Mouse (Mus musculus) liver, postnatal 0 days (tissue): ENCODE results near the gene Bcl9.

ENCODE experiments used
- CTCF ChIP-seq: sonication (generic); IDR thresholded peaks from 2 replicates; pipeline ENCODE4 v1.5.1; 2016; ENCODE audit warnings: antibody characterized with exemption, low read depth
- EP300 ChIP-seq: IDR thresholded peaks from 2 replicates; pipeline ENCODE4 v1.6.1; 2016; ENCODE audit warnings: antibody characterized with exemption, low read depth, mild to moderate bottlenecking

DNA sequence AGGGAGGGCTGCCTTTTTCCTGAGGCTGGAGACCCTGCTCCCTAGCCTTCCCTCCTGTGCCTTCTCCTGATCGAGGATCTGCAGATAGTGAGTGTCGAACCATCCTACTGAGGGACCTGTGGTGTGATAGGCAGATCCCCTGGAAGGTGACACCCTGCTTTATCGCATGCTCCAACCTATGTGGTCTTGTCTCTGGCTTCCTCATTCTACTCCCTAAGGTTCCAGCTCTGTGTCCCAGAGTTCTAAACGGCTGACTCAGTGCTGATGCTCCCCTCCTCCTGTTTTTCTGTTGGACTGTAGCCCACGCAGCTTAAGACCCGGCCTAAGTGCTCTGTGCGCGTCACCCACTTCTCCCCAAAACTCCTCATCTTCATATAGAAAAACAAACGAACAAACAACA is 65.9 kb downstream of the Bcl9 start:
- TF ChIP-seq EP300 (no peak), CTCF (no peak)
